Mouse (Mus musculus) regulatory T cell (primary cell): ENCODE measurements around the gene Ldlrap1.

Experiments
- in situ Hi-C: fragments of 300-600 bp; cut with MboI, MseI; formaldehyde crosslinking; loops from one replicate; pipeline ENCODE4 v1.15.1; 2025; ENCODE audit warnings: high pct_unique_total_duplicates

Ldlrap1 gene

DNA sequence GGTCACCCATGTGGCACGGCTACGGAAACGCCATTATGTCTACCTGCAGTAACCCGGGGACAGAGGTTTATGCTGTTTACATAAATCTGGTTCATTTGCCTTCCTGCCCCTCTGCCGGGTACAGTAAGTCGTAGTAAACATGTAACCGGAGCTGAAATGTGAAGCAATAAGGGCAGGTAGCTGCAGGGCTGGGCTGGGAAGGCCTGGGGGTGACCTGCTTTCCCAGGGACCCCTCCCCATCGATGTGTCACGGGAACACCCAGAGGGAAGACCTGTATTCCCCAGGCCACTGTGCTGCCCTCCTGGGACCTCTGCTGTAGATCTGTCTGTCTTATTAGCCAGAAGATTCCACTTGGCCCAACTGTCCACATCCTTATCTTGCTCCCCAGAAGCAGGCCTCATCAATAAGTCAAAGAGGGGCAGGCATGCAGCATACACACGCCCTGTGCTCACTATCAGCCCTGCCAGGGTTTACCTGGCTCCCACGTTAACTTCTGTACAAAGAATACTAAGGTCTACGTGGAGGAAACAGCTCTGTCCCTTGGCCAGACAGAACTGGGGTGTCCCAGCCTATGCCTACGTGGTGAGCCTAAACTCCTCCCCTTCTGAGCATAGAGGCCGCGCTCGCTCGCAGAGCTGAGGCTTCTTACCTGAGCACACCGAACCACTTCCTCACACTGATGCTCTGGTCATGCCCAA, 16.0 kb downstream of the Ldlrap1 start:
- in situ Hi-C loops, result no loop called here

DNA sequence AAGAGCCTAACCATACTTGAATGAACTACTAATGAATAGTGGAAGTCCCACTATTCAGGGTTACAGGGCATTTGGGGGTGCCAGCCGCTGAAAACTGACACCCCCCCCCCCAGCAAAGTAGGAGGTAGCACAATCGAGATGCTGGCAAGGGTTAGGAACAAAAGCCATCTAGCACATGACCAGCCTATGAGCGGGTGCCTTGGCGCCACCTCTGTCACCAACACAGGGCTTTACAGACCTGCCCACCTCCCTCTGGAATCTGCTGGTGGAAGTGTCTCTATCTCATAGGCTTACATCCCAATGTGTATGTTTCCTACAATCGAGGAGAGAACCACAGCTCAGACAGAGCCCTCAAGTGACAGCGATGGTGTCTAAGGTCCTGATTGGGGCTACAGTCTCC, 17.0 kb downstream of the Ldlrap1 start:
- in situ Hi-C loops, result no loop called here

GRCm38 (mm10) chr4:134750263-134750662, 17.6 kb downstream of the Ldlrap1 start:
- in situ Hi-C loops, result no loop called here

- in situ Hi-C loops, result no loop called here
Measured at GRCm38 (mm10) chr4:134749301-134750030, 18.4 kb downstream of the Ldlrap1 start.

GRCm38 (mm10) chr4:134745900-134746661, 21.7 kb downstream of the Ldlrap1 start:
- in situ Hi-C loops, result no loop called here

GRCm38 (mm10) chr4:134743881-134744633, 23.8 kb downstream of the Ldlrap1 start:
- in situ Hi-C loops, result no loop called here

DNA sequence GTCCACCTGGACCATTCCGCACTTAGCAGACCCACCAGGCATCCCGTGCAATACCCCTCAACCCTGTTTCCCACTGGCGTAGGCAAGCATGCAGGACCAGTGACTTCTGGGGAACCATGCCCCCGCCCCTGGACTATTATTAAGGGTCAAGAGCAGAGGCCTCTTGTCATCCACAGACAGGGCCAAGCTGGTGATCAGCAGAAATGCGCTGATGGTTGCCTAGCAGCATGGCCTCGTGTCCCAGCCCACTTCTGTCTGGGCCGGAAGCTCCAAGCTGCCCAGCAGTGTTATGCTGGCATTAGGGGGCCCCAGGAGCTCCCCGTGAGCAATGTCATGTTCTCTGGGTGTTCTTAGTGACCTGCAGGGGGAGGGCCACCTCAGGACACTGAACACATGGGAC, 25.9 kb downstream of the Ldlrap1 start:
- in situ Hi-C loops, result no loop called here

DNA sequence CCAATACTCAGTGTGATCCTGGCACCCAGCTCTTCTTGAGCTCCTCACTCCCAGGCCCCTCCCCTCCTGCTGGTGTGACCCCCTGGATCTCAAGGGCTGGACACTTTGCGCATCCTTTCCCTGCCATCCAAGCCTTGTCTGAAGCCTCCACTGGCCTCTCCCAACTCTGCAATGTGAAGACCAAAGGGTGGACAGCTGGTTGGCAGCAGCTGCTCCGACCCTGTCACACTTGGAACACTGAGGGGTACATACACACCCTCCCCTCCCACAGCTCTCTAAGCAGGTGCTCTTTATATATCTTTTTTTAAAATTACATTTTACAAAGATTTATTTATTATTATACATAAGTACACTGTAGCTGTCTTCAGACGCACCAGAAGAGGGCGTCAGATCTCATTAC, 27.6 kb downstream of the Ldlrap1 start:
- in situ Hi-C loops, result no loop called here

- in situ Hi-C loops, result no loop called here
Measured at GRCm38 (mm10) chr4:134739530-134739929, 28.3 kb downstream of the Ldlrap1 start.

DNA sequence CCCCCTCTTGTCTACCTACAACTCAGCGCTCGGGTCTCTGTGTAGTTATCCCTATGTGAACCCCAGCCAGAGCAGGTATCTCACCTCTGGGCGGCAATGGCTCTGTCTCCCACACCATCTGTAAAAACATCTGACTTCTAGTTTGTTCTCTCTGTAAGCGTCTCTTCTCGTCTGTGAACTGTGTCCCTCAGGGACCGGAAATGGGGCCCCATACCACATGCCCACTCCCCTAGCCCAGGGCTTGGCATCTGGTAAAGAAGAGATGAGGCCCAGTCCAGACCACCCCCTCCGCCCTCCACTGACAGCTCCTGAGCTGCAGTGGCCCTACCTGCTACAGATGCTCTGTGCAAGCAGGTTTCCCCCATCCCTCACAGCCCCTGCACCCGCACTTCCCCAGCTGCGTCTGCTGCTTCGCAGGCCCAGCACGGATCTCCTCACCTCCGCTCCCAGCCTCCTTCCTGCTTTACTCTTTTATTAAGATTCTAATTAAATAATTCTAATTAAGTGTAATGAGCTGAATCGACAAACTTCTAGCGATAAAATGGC, 30.4 kb downstream of the Ldlrap1 start:
- in situ Hi-C loops, result no loop called here

- in situ Hi-C loops, result no loop called here
Measured at GRCm38 (mm10) chr4:134736147-134736546, 31.7 kb downstream of the Ldlrap1 start.

DNA sequence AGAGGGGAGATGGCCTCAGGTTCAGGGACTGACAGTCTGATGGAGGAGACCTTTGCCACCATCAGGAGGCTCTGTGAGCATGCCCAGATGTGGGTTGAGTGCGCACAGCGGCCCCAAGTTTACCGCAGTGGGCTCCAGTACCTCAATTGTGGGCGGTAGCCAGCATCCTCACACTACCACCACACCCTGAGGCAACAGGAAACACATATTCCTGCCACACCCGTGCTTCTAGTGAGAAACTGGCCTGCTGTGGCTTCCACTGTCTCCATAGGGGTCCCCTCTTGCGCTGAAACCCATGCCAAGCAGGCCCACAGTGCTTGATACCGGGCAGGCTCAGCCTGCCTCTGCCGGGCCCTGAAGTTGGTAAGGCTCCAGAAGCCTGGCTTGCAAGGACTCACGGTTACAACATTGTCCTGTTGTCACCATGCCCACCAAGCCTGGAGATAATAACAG, 33.2 kb downstream of the Ldlrap1 start:
- in situ Hi-C loops, result no loop called here

- in situ Hi-C loops, result no loop called here
Measured at GRCm38 (mm10) chr4:134734038-134734628, 33.7 kb downstream of the Ldlrap1 start.

DNA sequence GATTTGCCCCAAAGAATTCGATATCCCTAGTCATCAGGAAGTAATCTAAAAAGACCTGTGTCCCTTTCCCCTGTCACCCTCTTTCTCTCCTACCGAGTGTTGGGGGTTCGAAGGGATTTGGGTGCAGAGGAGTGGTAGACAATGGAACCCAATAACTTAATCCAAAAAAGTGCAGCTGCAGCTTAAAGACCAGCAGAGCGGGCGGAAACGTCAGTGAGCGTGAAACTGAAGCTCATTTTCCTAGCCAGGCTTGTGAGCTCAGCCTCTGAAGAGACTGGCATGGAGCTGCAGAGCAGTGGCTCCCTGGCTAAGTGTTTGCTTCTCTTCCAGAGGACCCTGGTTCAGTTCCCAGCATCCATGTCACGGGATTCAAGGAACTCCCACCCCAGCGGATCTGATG, 34.5 kb downstream of the Ldlrap1 start:
- in situ Hi-C loops, result no loop called here

GRCm38 (mm10) chr4:134730106-134730505, 37.7 kb downstream of the Ldlrap1 start:
- in situ Hi-C loops, result no loop called here

- in situ Hi-C loops, result no loop called here
Measured at GRCm38 (mm10) chr4:134725735-134726345, 42.0 kb downstream of the Ldlrap1 start.

DNA sequence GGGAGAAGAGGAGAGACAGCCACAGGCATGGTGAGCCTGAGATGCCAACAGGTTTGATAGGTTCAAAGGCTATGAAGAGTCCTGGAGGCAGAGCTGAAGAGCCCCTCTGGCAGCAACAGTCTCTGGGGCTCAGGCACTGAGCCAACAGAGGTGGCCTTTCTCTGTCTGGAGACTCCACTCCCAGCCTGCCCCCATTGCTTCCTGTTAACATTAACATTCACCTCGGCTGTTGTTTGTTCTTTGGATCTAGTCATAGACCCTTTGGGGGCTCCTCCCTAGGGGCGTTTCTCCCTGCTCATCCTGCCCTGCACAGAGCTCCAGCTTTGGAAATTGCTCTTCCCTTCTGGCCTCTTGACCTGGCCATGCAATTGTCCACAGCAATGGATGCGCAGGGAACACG, 42.9 kb downstream of the Ldlrap1 start:
- in situ Hi-C loops, result no loop called here

DNA sequence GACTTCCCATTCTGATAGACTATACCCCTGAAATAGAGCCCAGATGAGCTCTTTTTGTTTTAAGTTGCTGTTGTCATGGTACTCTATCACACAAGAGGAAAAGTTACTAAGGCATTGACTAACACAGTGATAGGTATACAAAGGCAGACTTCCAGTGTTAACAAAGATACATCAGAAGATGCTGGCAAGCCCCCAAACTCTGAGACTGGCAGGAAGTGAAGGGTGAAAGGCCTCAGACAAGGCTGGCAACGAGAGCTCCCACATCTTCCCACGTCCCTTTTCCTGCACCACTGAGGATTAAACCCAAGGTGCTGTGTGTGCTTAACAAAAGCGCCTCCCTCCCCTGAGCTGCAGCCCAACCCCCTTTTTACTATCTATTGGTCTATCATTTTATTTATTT, 44.6 kb downstream of the Ldlrap1 start:
- in situ Hi-C loops, result no loop called here

DNA sequence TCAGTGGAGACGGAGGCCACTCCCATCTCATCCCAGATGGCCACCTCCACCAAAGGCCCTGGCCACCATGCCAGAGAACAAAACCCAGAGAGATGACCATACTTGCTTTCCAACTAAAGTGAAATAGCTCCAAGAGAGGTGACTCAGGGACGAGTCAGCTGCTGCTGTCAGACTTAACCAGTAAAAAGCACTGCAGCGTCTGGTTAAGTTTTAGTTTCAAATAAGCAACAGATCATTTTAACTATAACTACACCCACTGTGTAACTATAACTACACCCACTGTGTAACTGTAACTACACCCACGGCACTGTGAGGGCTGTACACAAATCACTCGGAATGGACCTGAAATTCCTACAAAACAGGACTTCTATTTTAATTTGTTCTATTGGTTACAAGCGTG, 46.7 kb downstream of the Ldlrap1 start:
- in situ Hi-C loops, result no loop called here

DNA sequence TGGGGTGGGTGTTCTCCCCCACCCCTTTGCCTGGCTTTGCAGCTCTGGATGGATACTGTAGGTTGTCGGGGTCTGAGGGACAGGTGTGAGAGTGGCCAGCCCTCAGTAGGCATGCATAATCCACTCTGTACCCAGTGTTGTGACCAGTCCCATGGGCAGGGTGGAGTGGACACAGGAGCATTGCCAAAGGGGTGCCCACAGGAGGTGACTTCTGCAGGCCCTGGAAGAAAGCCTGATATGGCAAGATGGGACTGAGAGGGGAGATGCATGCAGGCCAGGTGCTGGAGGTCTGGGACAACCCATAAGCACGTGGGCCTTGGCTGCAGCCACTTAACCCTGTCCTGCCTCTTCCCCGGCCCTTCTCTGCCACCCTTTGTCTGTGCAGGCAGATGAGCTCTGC, 47.5 kb downstream of the Ldlrap1 start:
- in situ Hi-C loops, result no loop called here

DNA sequence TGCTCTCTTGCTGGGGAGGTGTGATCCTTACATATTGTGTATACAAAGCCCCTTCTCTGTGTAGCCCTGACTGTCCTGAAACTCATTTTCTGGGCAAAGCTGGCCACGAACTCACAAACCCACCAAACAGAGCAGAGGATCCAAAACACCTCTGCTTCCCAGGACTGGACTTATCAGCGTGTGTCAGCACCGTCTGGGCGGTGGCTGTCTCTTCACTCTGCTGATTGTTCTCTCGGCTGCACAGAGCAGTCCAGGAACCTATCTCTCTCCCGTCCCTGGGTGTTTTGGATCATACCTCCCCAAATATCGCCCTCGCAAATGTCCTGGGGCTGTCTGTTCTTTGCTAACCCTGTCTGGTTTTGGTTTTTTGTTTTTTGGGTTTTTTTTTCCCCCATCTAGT, 48.3 kb downstream of the Ldlrap1 start:
- in situ Hi-C loops, result no loop called here
